Mouse (Mus musculus) WW6 (cell line): Measurements from ENCODE around the gene Folr1.
A peak's percentile ranks its signal among the peaks of the same experiment; 100 is the strongest.

Experiments
- DNase-seq: peaks from one replicate; pipeline ENCODE4 v3.0.0-alpha.2; 2013; ENCODE audit warnings: low read depth, low spot score

The Folr1 gene

GRCm38 (mm10) chr7:101870629-101871028 lies at the start of gene Folr1:
Gene Folr1, minus strand, starts transcription at chr7:101870788.
- no peak for DNase-seq

- no peak for DNase-seq
Observed at GRCm38 (mm10) chr7:101918071-101918470, 47.5 kb upstream of the Folr1 start.

- DNase-seq = no peak
Observed at GRCm38 (mm10) chr7:101911982-101912381, 41.4 kb upstream of the Folr1 start.

- DNase-seq = no peak
Observed at GRCm38 (mm10) chr7:101910138-101910537, 39.5 kb upstream of the Folr1 start.

- no peak for DNase-seq
Observed at GRCm38 (mm10) chr7:101908367-101908766, 37.8 kb upstream of the Folr1 start.

- DNase-seq = no peak
Observed at GRCm38 (mm10) chr7:101906696-101907095, 36.1 kb upstream of the Folr1 start.

GRCm38 (mm10) chr7:101906287-101906681 lies 35.7 kb upstream of the Folr1 start, which contains the start of gene Tomt:
Gene Tomt, minus strand, starts transcription at chr7:101906359.
- DNase-seq = no peak

GRCm38 (mm10) chr7:101905561-101906286 lies 35.1 kb upstream of the Folr1 start, which contains the start of gene Lamtor1:
Gene Lamtor1, plus strand, starts transcription at chr7:101905904.
- DNase-seq = peak; percentile 98

- no peak for DNase-seq
Observed at GRCm38 (mm10) chr7:101902846-101903245, 32.3 kb upstream of the Folr1 start.

GRCm38 (mm10) chr7:101901969-101902368 lies 31.4 kb upstream of the Folr1 start:
- no peak for DNase-seq

- DNase-seq = no peak
Observed at GRCm38 (mm10) chr7:101900331-101901097, 29.9 kb upstream of the Folr1 start.

- peak; percentile 96 for DNase-seq
Observed at GRCm38 (mm10) chr7:101896104-101897066, 25.8 kb upstream of the Folr1 start.

- no peak for DNase-seq
Observed at GRCm38 (mm10) chr7:101895695-101896094, 25.1 kb upstream of the Folr1 start.

- no peak for DNase-seq
Observed at GRCm38 (mm10) chr7:101888460-101888859, 17.9 kb upstream of the Folr1 start.

- DNase-seq = no peak
Observed at GRCm38 (mm10) chr7:101886274-101886673, 15.7 kb upstream of the Folr1 start.

GRCm38 (mm10) chr7:101884160-101884559 lies 13.6 kb upstream of the Folr1 start:
- no peak for DNase-seq

GRCm38 (mm10) chr7:101882413-101883154 lies 12.0 kb upstream of the Folr1 start:
- DNase-seq = no peak

GRCm38 (mm10) chr7:101880855-101881254 lies 10.3 kb upstream of the Folr1 start:
- DNase-seq = no peak

GRCm38 (mm10) chr7:101875978-101876377 lies 5.4 kb upstream of the Folr1 start:
- no peak for DNase-seq

GRCm38 (mm10) chr7:101871296-101871695 lies 708 bp upstream of the Folr1 start:
- DNase-seq = no peak

GRCm38 (mm10) chr7:101869163-101869500 lies 1.5 kb downstream of the Folr1 start:
- DNase-seq = no peak
